Mouse (Mus musculus) heart, embryonic 12.5 days (tissue): ENCODE measurements around the gene Katna1. TPM values are rescaled to one million over a fixed set of nuclear protein-coding genes. Genes with fewer than 3 reads are reported as not detected.

ENCODE experiments used
- ATAC-seq: fragments of 200-750 bp; cut with Nextera tagmentation; 2 replicates; pipeline ENCODE4 v1.8.0; 2017; ENCODE audit warnings: moderate TSS enrichment, moderate library complexity; ENCODE audit not compliant: insufficient number of reproducible peaks, low FRiP score
- H3K27ac ChIP-seq: fragments of 300-500 bp; sonication (generic); 2 replicates; pipeline ENCODE4 v1.5.1; 2016; ENCODE audit warnings: mild to moderate bottlenecking, moderate library complexity; ENCODE audit not compliant: poor library complexity, severe bottlenecking
- H3K27me3 ChIP-seq: fragments of 300-500 bp; sonication (generic); replicated peaks from 2 replicates; pipeline ENCODE4 v1.6.1; 2016; ENCODE audit warnings: mild to moderate bottlenecking, moderate library complexity
- H3K36me3 ChIP-seq: fragments of 300-500 bp; sonication (generic); 2 replicates; pipeline ENCODE4 v1.6.1; 2016; ENCODE audit warnings: mild to moderate bottlenecking, moderate library complexity
- H3K4me1 ChIP-seq: fragments of 300-500 bp; sonication (generic); replicated peaks from 2 replicates; pipeline ENCODE4 v1.6.1; 2016; ENCODE audit warnings: mild to moderate bottlenecking
- H3K4me2 ChIP-seq: fragments of 300-500 bp; sonication (generic); 2 replicates; pipeline ENCODE4 v1.6.1; 2016; ENCODE audit warnings: mild to moderate bottlenecking, moderate library complexity
- H3K4me3 ChIP-seq: fragments of 300-500 bp; sonication (generic); 2 replicates; pipeline ENCODE4 v1.5.1; 2016; ENCODE audit warnings: mild to moderate bottlenecking
- H3K9ac ChIP-seq: fragments of 300-500 bp; sonication (generic); 2 replicates; pipeline ENCODE4 v1.6.1; 2016; ENCODE audit warnings: mild to moderate bottlenecking, moderate library complexity
- H3K9me3 ChIP-seq: fragments of 300-500 bp; sonication (generic); replicated peaks from 2 replicates; pipeline ENCODE4 v1.6.1; 2016; ENCODE audit warnings: mild to moderate bottlenecking, moderate library complexity
- WGBS: fragments of 180-500 bp; shearing (Covaris S2); methylation state at CpG from one replicate; pipeline ENCODE4 v1.1.7; 2016; 5-methylcytosine and 5-hydroxymethylcytosine counted together
- polyA plus RNA-seq: library from polyadenylated mRNA; unstranded; fragments of >200 nt; fragmentation: Nextera tagmentation; extraction: Ambion mirVana; gene quantifications from 2 replicates; pipeline ENCODE4 v1.2.1, GENCODE M21; 2016

Gene Katna1
- polyA plus RNA-seq, 1 experiment from 2014 or later: 37.0 TPM

DNA sequence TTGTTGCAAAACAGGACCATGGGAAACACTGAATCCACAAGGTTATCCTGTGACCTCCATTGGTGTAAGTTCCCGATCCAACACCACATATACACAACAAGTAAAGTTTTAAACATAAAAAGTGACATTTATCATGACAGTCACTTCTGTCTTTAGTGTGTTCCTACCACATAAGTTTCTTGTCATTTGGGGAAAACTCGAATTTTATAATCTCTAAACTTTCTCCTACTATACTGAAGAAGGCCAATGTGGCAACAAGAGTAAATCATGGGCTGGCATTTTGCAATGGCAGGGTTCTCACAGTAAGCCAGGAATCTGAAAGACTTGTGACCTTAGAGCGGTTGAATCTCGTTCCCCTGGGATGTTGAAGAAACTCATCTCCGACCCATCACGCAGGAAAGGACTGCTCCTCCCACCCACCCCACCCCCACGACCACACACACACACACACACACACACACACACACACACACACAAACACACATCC, 54.0 kb downstream of the Katna1 start:
- Histone ChIP-seq H3K36me3 (peaks cover 24% of the 10 kb centered on the region), H3K27ac (peak overlapping the region; percentile 62), H3K4me3 (peak overlapping the region; percentile 98), H3K27me3 (no peaks in the 10 kb centered on the region), H3K9ac (peak overlapping the region; percentile 95), H3K4me2 (peak overlapping the region; percentile 75), H3K4me1 (peaks cover 9% of the 10 kb centered on the region; the same call in 1 of the 2 replicates), H3K9me3 (no peaks in the 10 kb centered on the region)
- no peak for ATAC-seq
- WGBS: 17% methylated on average over 7 of the region's 7 CpGs

GRCm38 (mm10) chr10:7780238-7781176, 54.7 kb downstream of the Katna1 start:
- peak overlapping the region; percentile 98 for H3K4me3 ChIP-seq
- no peaks in the 10 kb centered on the region for H3K9me3 ChIP-seq
- WGBS: under 1% methylated on average over 64 of the region's 77 CpGs
- H3K36me3 ChIP-seq: peaks cover 17% of the 10 kb centered on the region
- peak overlapping the region; percentile 95 for H3K9ac ChIP-seq
- H3K4me2 ChIP-seq: peak overlapping the region; percentile 75
- H3K4me1 ChIP-seq: peaks cover 9% of the 10 kb centered on the region; the same call in 1 of the 2 replicates
- H3K27ac ChIP-seq: peak overlapping the region; percentile 62
- ATAC-seq: peak; percentile 99
- no peaks in the 10 kb centered on the region for H3K27me3 ChIP-seq

- peak overlapping the region; percentile 63 for H3K4me2 ChIP-seq
- H3K9ac ChIP-seq: peak overlapping the region; percentile 58
- no peaks in the 10 kb centered on the region for H3K27me3 ChIP-seq
- peak; percentile 7; the same call in 1 of the 2 replicates for ATAC-seq
- no peaks in the 10 kb centered on the region for H3K9me3 ChIP-seq
- peaks cover 15% of the 10 kb centered on the region for H3K36me3 ChIP-seq
- peak overlapping the region; percentile 98 for H3K4me3 ChIP-seq
- H3K27ac ChIP-seq: no peak overlapping the region
- H3K4me1 ChIP-seq: peaks cover 9% of the 10 kb centered on the region; the same call in 1 of the 2 replicates
- WGBS: 49% methylated on average over 3 of the region's 3 CpGs
Measured at GRCm38 (mm10) chr10:7781214-7781613, 55.4 kb downstream of the Katna1 start.

DNA sequence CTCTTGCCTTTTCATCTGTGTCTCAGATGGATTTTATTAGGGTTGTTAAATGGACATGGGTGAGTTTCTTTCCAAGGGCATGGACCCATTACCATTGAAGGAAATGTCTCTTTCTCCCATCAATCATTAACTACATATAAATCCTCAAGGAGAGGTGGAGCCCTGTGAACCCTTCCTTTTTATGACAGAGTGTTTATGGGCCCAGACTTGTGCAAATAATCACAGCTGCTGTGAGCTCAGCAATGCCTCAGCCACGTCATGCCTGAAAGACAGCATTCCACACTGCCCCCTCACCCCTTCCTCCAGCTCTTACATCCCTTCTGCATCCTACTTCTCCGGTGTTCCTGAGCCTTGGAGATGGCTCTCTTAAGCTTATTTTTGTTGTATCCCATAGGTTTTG, 61.5 kb downstream of the Katna1 start:
- Histone ChIP-seq H3K4me3 (no peak overlapping the region), H3K27me3 (no peaks in the 10 kb centered on the region), H3K27ac (no peak overlapping the region), H3K36me3 (peaks cover 17% of the 10 kb centered on the region), H3K4me2 (no peak overlapping the region), H3K9me3 (no peaks in the 10 kb centered on the region), H3K9ac (no peak overlapping the region), H3K4me1 (no peaks in the 10 kb centered on the region)
- WGBS: 50% methylated on average over 2 of the region's 2 CpGs
- no peak for ATAC-seq

DNA sequence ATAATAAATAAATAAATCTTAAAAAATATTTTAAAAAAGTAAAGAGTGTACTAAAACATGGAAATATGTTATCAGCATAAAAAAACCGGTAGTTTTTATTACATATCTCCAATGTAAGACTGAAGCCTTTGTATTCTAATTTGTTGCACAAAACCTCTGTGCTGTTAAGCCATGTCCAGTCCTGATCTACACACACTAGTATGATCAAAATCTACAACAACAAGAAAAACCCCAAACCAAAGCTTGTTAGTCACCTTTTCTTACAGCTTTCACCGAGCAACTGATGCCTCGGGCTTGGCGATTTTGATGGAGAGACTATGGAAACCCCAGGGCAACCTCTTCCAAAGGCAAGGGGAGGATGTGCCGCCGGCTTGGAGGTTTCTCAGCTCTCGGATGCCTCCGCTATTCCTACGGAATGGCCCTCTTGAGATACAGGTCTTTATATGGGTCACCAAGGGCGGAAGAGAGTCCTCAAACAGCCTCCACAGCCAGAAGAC, 66.5 kb downstream of the Katna1 start:
- Histone ChIP-seq H3K4me3 (peak overlapping the region; percentile 92), H3K4me1 (peaks cover 8% of the 10 kb centered on the region), H3K27me3 (no peaks in the 10 kb centered on the region), H3K9ac (peak overlapping the region; percentile 95), H3K9me3 (no peaks in the 10 kb centered on the region), H3K27ac (peak overlapping the region; percentile 44; the same call in 1 of the 2 replicates), H3K4me2 (peak overlapping the region; percentile 71), H3K36me3 (peaks cover 29% of the 10 kb centered on the region)
- 1% methylated on average over 10 of the region's 10 CpGs for WGBS
- peak; percentile 5; the same call in 1 of the 2 replicates for ATAC-seq

DNA sequence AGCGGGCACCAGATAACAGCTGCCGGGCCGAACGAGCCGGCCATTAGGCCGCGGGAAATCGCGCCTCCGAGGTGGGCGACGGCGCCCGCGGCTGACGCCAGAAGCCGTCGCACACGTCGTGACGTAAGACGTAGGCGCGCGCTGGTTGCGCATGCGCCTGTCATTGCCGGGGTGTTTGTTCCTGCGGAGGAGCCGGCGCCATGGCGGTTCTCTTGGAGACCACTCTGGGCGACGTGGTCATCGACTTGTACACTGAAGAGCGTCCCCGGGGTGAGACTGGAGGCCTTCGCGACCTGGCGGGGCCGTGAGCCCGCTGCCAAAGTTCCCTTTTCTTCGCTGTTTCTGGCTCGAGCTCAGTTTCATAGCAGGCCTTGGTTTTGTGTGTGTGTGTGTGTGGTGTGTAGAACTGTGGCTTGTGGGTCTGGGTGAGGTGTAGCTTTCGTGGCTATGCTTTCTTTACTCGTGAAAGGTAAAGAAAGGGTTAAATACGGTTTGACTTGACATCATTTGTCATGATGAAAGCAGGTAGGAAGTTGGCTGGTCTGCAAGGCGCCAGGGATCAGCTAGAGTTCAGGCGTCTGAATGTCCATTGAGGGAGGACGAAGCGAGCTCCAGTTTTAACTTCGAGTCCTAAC, 67.1 kb downstream of the Katna1 start, which contains the start of the genes Ginm1 and Ppil4:
Gene Ginm1, minus strand, starts transcription at position 74 of the 635 bp plus-strand sequence.
Gene Ppil4, plus strand, starts transcription at position 141 of the 635 bp plus-strand sequence.
- Histone ChIP-seq H3K27me3 (no peaks in the 10 kb centered on the region), H3K4me1 (peaks cover 8% of the 10 kb centered on the region), H3K4me2 (peak within 1 kb of the TSS; percentile 71), H3K9me3 (no peaks in the 10 kb centered on the region), H3K9ac (peak within 1 kb of the TSS; percentile 95), H3K27ac (peak within 1 kb of the TSS; percentile 44), H3K36me3 (peaks cover 34% of the 10 kb centered on the region), H3K4me3 (peak within 1 kb of the TSS; percentile 92)
- peak; percentile 93 for ATAC-seq
- under 1% methylated on average over 52 of the region's 52 CpGs for WGBS

DNA sequence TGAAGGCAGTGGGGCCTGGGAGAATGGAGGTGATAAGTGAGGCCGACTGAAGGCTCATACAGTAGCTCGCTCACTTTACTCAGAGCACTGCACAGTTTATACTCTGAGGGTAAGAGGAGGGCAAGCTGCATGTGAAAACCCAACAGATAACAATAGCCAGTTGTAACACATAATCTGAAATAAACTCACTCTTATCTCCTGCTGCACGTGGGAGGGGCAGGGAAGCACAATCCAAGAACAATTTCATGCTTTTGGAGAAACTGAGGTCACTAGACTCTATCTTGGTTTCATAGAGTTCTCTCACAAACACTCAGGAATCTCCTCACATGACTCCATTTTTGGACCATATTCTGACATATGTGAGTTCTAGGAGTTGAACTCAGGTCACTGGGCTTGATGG, 75.5 kb downstream of the Katna1 start:
- WGBS: 77% methylated on average over 3 of the region's 3 CpGs

DNA sequence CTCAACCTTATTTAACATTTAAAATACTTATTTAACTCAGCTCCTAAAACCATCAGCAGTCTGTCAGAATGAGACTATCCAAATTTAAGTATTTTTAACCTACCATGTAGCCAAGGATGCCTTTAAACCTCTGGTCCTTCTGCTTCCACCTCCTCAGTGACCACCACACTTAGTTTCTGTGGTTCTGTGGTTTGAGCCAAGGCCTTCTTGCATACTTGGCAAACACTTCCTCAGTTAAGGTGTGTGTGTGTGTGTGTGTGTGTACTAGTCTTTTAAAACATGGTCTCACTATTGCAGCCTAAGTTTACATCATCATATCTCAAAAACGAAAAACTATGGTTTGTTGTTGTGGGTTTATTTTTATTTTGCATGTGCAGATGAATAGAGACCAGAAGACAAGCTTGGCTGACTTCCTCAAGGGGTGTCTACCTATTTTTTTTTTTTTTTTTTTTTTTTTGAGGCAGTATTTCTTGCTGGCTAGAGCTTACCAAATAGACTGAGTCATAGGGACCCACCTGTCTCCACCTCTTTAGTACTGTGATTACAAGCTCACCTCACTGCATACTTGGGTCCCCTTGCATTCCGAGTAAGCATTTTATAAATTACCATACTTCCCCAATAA, 76.8 kb downstream of the Katna1 start:
- Histone ChIP-seq H3K27me3 (no peaks in the 10 kb centered on the region), H3K4me3 (no peak overlapping the region), H3K36me3 (peaks cover 60% of the 10 kb centered on the region), H3K27ac (no peak overlapping the region), H3K9me3 (no peaks in the 10 kb centered on the region), H3K9ac (no peak overlapping the region), H3K4me1 (no peaks in the 10 kb centered on the region), H3K4me2 (no peak overlapping the region)
- ATAC-seq: no peak
- 96% methylated on average over 2 of the region's 2 CpGs for WGBS

More for the DNA sequence above, 75.5 kb downstream of the Katna1 start:
- no peak for ATAC-seq
- Histone ChIP-seq H3K4me1 (no peaks in the 10 kb centered on the region), H3K9me3 (no peaks in the 10 kb centered on the region), H3K4me2 (no peak overlapping the region), H3K9ac (no peak overlapping the region), H3K27ac (no peak overlapping the region), H3K27me3 (no peaks in the 10 kb centered on the region), H3K36me3 (peaks cover 69% of the 10 kb centered on the region), H3K4me3 (no peak overlapping the region)

DNA sequence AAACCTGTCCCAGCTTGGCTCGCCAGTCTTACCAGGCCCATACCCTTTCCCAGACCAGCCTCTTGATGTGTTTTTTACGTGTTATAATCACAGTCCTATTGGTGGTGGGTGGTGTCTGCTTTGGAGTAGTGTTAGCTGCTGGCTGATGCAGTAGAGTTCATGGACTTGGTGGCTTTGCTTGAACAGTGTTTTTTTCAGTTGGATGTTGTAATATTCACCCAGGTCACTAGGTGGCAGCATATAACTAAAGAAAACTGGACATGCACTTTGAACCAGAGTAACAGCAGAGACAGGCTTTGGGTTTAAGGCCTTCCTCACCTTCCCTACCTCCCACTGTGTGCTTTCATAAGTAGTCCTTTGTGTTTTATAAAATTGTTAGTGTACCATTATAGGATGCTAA, 84.1 kb downstream of the Katna1 start:
- no peaks in the 10 kb centered on the region for H3K9me3 ChIP-seq
- 44% methylated on average over 2 of the region's 2 CpGs for WGBS
- ATAC-seq: no peak
- H3K36me3 ChIP-seq: peaks cover 64% of the 10 kb centered on the region
- H3K4me3 ChIP-seq: no peak overlapping the region
- H3K4me2 ChIP-seq: no peak overlapping the region
- no peaks in the 10 kb centered on the region for H3K27me3 ChIP-seq
- no peaks in the 10 kb centered on the region for H3K4me1 ChIP-seq
- H3K9ac ChIP-seq: no peak overlapping the region
- H3K27ac ChIP-seq: no peak overlapping the region
